9 mouse cellular contexts compared by ENCODE assay signal in genomic region chr7:45092828-45093515, GRCm38 (mm10). TPM values are rescaled to one million over a fixed set of nuclear protein-coding genes. Genes with fewer than 3 reads are reported as not detected.
DNase-seq lines count a peak whose midpoint lies in the region; ATAC-seq and TF ChIP-seq lines count a peak whose summit lies in the region.
"Had no signal": no experiment of that assay in that cellular context is flagged by ENCODE, and none has a peak within 500 bp of the region (broad histone marks: within the 10 kb centered on the region; RNA-seq: fewer than 3 reads in every experiment).

No protein-coding gene starts in this region.

- TF ChIP-seq EP300 in lung, postnatal 0 days (IDR thresholded peaks at IDR 0.05), result no peak

- no peak overlapping the region for H3K4me2 ChIP-seq in heart, embryonic 14.5 days (ENCODE audit: low read length)
- no peak overlapping the region for H3K4me2 ChIP-seq in lung, postnatal 0 days (replicated peaks; ENCODE audit: low read depth, low read length)
- peak overlapping the region; percentile 21; the same call in 1 of the 2 replicates for H3K4me2 ChIP-seq in stomach, embryonic 15.5 days

- no peak; the same call in 1 of the 2 replicates for TF ChIP-seq POLR2A in embryonic fibroblast, embryonic 13.5 days (IDR thresholded peaks at IDR 0.05; ENCODE audit: low read depth, low read length)

- 0 out of 2 replicates have a peak overlapping the region, but pooled peaks have one; percentile 21 for H3K9ac ChIP-seq in heart, embryonic 14.5 days (ENCODE audit: low read length)
- no peak overlapping the region for H3K9ac ChIP-seq in lung, postnatal 0 days (replicated peaks; ENCODE audit: low read depth)
- no peak overlapping the region for H3K9ac ChIP-seq in stomach, embryonic 15.5 days

- 0 out of 2 replicates have a peak, but pooled peaks have one; percentile 1 for TF ChIP-seq CTCF in lung, postnatal 0 days (IDR thresholded peaks at IDR 0.05)
- no peak for TF ChIP-seq CTCF in embryonic fibroblast, embryonic 13.5 days (IDR thresholded peaks at IDR 0.05; ENCODE audit: borderline replicate concordance, insufficient read depth, low read length)

- H3K9me3 ChIP-seq in heart, embryonic 14.5 days (ENCODE audit: control insufficient read depth, low read length), result no peaks in the 10 kb centered on the region
- H3K9me3 ChIP-seq in lung, postnatal 0 days (ENCODE audit: low read length), result no peaks in the 10 kb centered on the region
- no peaks in the 10 kb centered on the region for H3K9me3 ChIP-seq in stomach, embryonic 15.5 days

- ATAC-seq in heart, embryonic 14.5 days (ENCODE audit: insufficient number of reproducible peaks, insufficient read depth, low FRiP score, low read depth), result no peak
- no peak for ATAC-seq in lung, postnatal 0 days
- ATAC-seq in stomach, embryonic 15.5 days (ENCODE audit: insufficient read depth, low FRiP score, low read depth), result no peak

- H3K36me3 ChIP-seq in heart, embryonic 14.5 days (ENCODE audit: control insufficient read depth, insufficient read depth, low read length), result peaks cover 10% of the 10 kb centered on the region
- H3K36me3 ChIP-seq in lung, postnatal 0 days (ENCODE audit: insufficient read depth, low read length), result no peaks in the 10 kb centered on the region
- H3K36me3 ChIP-seq in stomach, embryonic 15.5 days, result 0 out of 2 replicates have a peak, but pooled peaks cover 6% of the 10 kb centered on the region

- H3K4me1 ChIP-seq in heart, embryonic 14.5 days (ENCODE audit: control insufficient read depth in 2 of 2, insufficient read depth in 2 of 2, low read length in 2 of 2), result peaks cover 7 to 14% of the 10 kb centered on the region in 2 experiments; a peak in 2 of 4 replicates
- no peaks in the 10 kb centered on the region for H3K4me1 ChIP-seq in lung, postnatal 0 days (ENCODE audit: insufficient read depth, low read depth, low read length)
- H3K4me1 ChIP-seq in embryonic fibroblast, embryonic 13.5 days (ENCODE audit: control insufficient read depth, insufficient read depth, low read length), result peaks cover 5% of the 10 kb centered on the region; the same call in 1 of the 2 replicates
- H3K4me1 ChIP-seq in stomach, embryonic 15.5 days, result peaks cover 14% of the 10 kb centered on the region; the same call in 1 of the 2 replicates

- 57% methylated on average over 12 of the region's 12 CpGs for WGBS in heart, embryonic 14.5 days
- WGBS in lung, postnatal 0 days, result 41% methylated on average over 12 of the region's 12 CpGs
- WGBS in stomach, embryonic 15.5 days, result 45% methylated on average over 12 of the region's 12 CpGs

- DNase-seq in heart, postnatal 4 days, result no peak
- no peak for DNase-seq in lung, postnatal 0 days (ENCODE audit: low spot score)
- DNase-seq in lung, postnatal 14 days, result no peak
- DNase-seq in right cerebral cortex, postnatal 4 days, result no peak
- DNase-seq in ovary, postnatal 14 days (ENCODE audit: low spot score), result no peak

- peak overlapping the region in 1 of 2 experiments; percentile 82; a peak in 2 of 4 replicates for H3K27ac ChIP-seq in heart, embryonic 14.5 days (replicated peaks in 1 of 2; ENCODE audit: control insufficient read depth in 1 of 2, insufficient read depth in 1 of 2, low read depth in 2 of 2, low read length in 2 of 2)
- H3K27ac ChIP-seq in lung, postnatal 0 days (ENCODE audit: low read length), result peak overlapping the region; percentile 2; the same call in 1 of the 2 replicates
- H3K27ac ChIP-seq in embryonic fibroblast, embryonic 13.5 days (ENCODE audit: insufficient read depth, low read length), result 0 out of 2 replicates have a peak overlapping the region, but pooled peaks have one; percentile 35
- H3K27ac ChIP-seq in stomach, embryonic 15.5 days, result peak overlapping the region; percentile 84

- no peak overlapping the region for H3K4me3 ChIP-seq in heart, embryonic 14.5 days (ENCODE audit: control insufficient read depth in 1 of 2, insufficient read depth in 1 of 2, low read depth in 1 of 2, low read length in 2 of 2)
- no peak overlapping the region for H3K4me3 ChIP-seq in lung, postnatal 0 days (ENCODE audit: low read depth, low read length)
- H3K4me3 ChIP-seq in embryonic fibroblast, embryonic 13.5 days (ENCODE audit: insufficient read depth, low read length), result no peak overlapping the region
- no peak overlapping the region; the same call in 1 of the 2 replicates for H3K4me3 ChIP-seq in stomach, embryonic 15.5 days (replicated peaks)

- H3K27me3 ChIP-seq in heart, embryonic 14.5 days (ENCODE audit: control insufficient read depth, insufficient read depth, low read length), result no peaks in the 10 kb centered on the region
- H3K27me3 ChIP-seq in lung, postnatal 0 days (replicated peaks; ENCODE audit: insufficient read depth, low read length), result no peaks in the 10 kb centered on the region
- no peaks in the 10 kb centered on the region for H3K27me3 ChIP-seq in stomach, embryonic 15.5 days (replicated peaks)
- H3K27me3 ChIP-seq: CH12.LX had no signal

RNA-seq across cellular contexts. Expression of gene Rcn3, which starts 1.0 kb away (rescaled TPM):
- 218 and 262 TPM in 2 replicates for polyA plus RNA-seq in heart, embryonic 14.5 days (2014; fragmentation: Nextera tagmentation; extraction: Ambion mirVana)
- total RNA-seq in heart, postnatal 4 days (2021), result 10 to 100 TPM; 88.0 to 90.9 TPM
- polyA plus RNA-seq in lung, postnatal 0 days (2015; fragmentation: Nextera tagmentation; extraction: Ambion mirVana), result 158 and 162 TPM in 2 replicates
- polyA plus RNA-seq in embryonic fibroblast, embryonic 13.5 days (2011; ENCODE audit: insufficient read length, low read depth, missing spikeins), result 439 and 601 TPM in 2 replicates
- 320 and 325 TPM in 2 replicates for polyA plus RNA-seq in stomach, embryonic 15.5 days (2015; fragmentation: Nextera tagmentation; extraction: Ambion mirVana)

RNA-seq across cellular contexts. Expression of gene Fcgrt, which starts 10.7 kb away (rescaled TPM):
- 50.5 and 53.8 TPM in 2 replicates for polyA plus RNA-seq in heart, embryonic 14.5 days (2014; fragmentation: Nextera tagmentation; extraction: Ambion mirVana)
- total RNA-seq in heart, postnatal 4 days (2021), result 10 to 100 TPM; 35.3 to 41.1 TPM
- 138 and 143 TPM in 2 replicates for polyA plus RNA-seq in lung, postnatal 0 days (2015; fragmentation: Nextera tagmentation; extraction: Ambion mirVana)
- 41.5 and 64.3 TPM in 2 replicates for polyA plus RNA-seq in embryonic fibroblast, embryonic 13.5 days (2011; ENCODE audit: insufficient read length, low read depth, missing spikeins)
- polyA plus RNA-seq in stomach, embryonic 15.5 days (2015; fragmentation: Nextera tagmentation; extraction: Ambion mirVana), result 92.1 and 94.1 TPM in 2 replicates

RNA-seq across cellular contexts. Expression of gene Prrg2, which starts 30.5 kb away (rescaled TPM):
- 13.4 and 14.5 TPM in 2 replicates for polyA plus RNA-seq in heart, embryonic 14.5 days (2014; fragmentation: Nextera tagmentation; extraction: Ambion mirVana)
- total RNA-seq in heart, postnatal 4 days (2021), result 10 to 100 TPM in 1 of 2 experiments, 1 to 10 TPM in 1; 9.5 to 10.2 TPM
- polyA plus RNA-seq in lung, postnatal 0 days (2015; fragmentation: Nextera tagmentation; extraction: Ambion mirVana), result 36.8 and 40.8 TPM in 2 replicates
- polyA plus RNA-seq in embryonic fibroblast, embryonic 13.5 days (2011; ENCODE audit: insufficient read length, low read depth, missing spikeins), result 15.1 and 17.5 TPM in 2 replicates
- polyA plus RNA-seq in stomach, embryonic 15.5 days (2015; fragmentation: Nextera tagmentation; extraction: Ambion mirVana), result 20.5 and 24.7 TPM in 2 replicates

RNA-seq across cellular contexts. Expression of gene Nosip, which starts 30.7 kb away (rescaled TPM):
- polyA plus RNA-seq in heart, embryonic 14.5 days (2014; fragmentation: Nextera tagmentation; extraction: Ambion mirVana), result 48.5 and 53.8 TPM in 2 replicates
- total RNA-seq in heart, postnatal 4 days (2021), result 10 to 100 TPM; 31.7 to 34.6 TPM
- 54.6 and 62.8 TPM in 2 replicates for polyA plus RNA-seq in lung, postnatal 0 days (2015; fragmentation: Nextera tagmentation; extraction: Ambion mirVana)
- 33.0 and 38.0 TPM in 2 replicates for polyA plus RNA-seq in embryonic fibroblast, embryonic 13.5 days (2011; ENCODE audit: insufficient read length, low read depth, missing spikeins)
- polyA plus RNA-seq in stomach, embryonic 15.5 days (2015; fragmentation: Nextera tagmentation; extraction: Ambion mirVana), result 52.8 and 55.5 TPM in 2 replicates

RNA-seq across cellular contexts. Expression of gene Rps11, which starts 31.3 kb away (rescaled TPM):
- 1,053 and 1,103 TPM in 2 replicates for polyA plus RNA-seq in heart, embryonic 14.5 days (2014; fragmentation: Nextera tagmentation; extraction: Ambion mirVana)
- 100 to 1,000 TPM; 846 to 864 TPM for total RNA-seq in heart, postnatal 4 days (2021)
- polyA plus RNA-seq in lung, postnatal 0 days (2015; fragmentation: Nextera tagmentation; extraction: Ambion mirVana), result 972 and 1,016 TPM in 2 replicates
- polyA plus RNA-seq in embryonic fibroblast, embryonic 13.5 days (2011; ENCODE audit: insufficient read length, low read depth, missing spikeins), result 1,929 and 1,977 TPM in 2 replicates
- 1,420 and 1,462 TPM in 2 replicates for polyA plus RNA-seq in stomach, embryonic 15.5 days (2015; fragmentation: Nextera tagmentation; extraction: Ambion mirVana)
